Mouse (Mus musculus) macrophage (primary cell): ENCODE data around the gene 3110082I17Rik. TPM values are rescaled to one million over a fixed set of nuclear protein-coding genes. Genes with fewer than 3 reads are reported as not detected.

ENCODE experiments used
- H3K27ac ChIP-seq: fragments of 350-480 bp; formaldehyde crosslinking; 2 replicates; pipeline ENCODE4 v1.9.0; 2021
- H3K36me3 ChIP-seq: fragments of 350-480 bp; formaldehyde crosslinking; 2 replicates; pipeline ENCODE4 v1.9.0; 2021; ENCODE audit errors: inconsistent target
- H3K4me3 ChIP-seq: fragments of 350-480 bp; formaldehyde crosslinking; 2 replicates; pipeline ENCODE4 v1.9.0; 2021; ENCODE audit errors: inconsistent target
- H3K79me2 ChIP-seq: fragments of 350-480 bp; formaldehyde crosslinking; 2 replicates; pipeline ENCODE4 v1.9.0; 2021; ENCODE audit errors: inconsistent target
- WGBS: methylation state at CpG from one replicate; pipeline ENCODE4 v1.1.7; 2026; ENCODE audit warnings: inconsistent platforms; ENCODE audit not compliant: missing documents; 5-methylcytosine and 5-hydroxymethylcytosine counted together
- polyA plus RNA-seq: library from polyadenylated mRNA; stranded (reverse); fragments of 250-400 nt; gene quantifications from 3 replicates; pipeline ENCODE4 v1.2.4, GENCODE M21; 2018; ENCODE audit warnings: inconsistent platforms

The 3110082I17Rik gene
- polyA plus RNA-seq, 1 experiment from 2014 or later: 24.1 TPM

GRCm38 (mm10) chr5:139440926-139441725 is 19.2 kb downstream of the 3110082I17Rik start:
- Histone ChIP-seq H3K79me2 (no peaks in the 10 kb centered on the region; the same call in 1 of the 2 replicates), H3K27ac (no peak overlapping the region), H3K4me3 (no peak overlapping the region), H3K36me3 (no peaks in the 10 kb centered on the region)
- 91% methylated on average over 8 of the region's 11 CpGs for WGBS

GRCm38 (mm10) chr5:139440451-139440850 is 19.9 kb downstream of the 3110082I17Rik start:
- no peaks in the 10 kb centered on the region; the same call in 1 of the 2 replicates for H3K79me2 ChIP-seq
- H3K4me3 ChIP-seq: no peak overlapping the region
- H3K27ac ChIP-seq: no peak overlapping the region
- WGBS: 85% methylated on average over 5 of the region's 5 CpGs
- no peaks in the 10 kb centered on the region for H3K36me3 ChIP-seq

GRCm38 (mm10) chr5:139438440-139438839 is 21.9 kb downstream of the 3110082I17Rik start:
- 79% methylated on average over 12 of the region's 12 CpGs for WGBS
- peak overlapping the region; percentile 82 for H3K27ac ChIP-seq
- H3K79me2 ChIP-seq: no peaks in the 10 kb centered on the region; the same call in 1 of the 2 replicates
- H3K36me3 ChIP-seq: no peaks in the 10 kb centered on the region
- H3K4me3 ChIP-seq: no peak overlapping the region

GRCm38 (mm10) chr5:139437769-139438168 is 22.6 kb downstream of the 3110082I17Rik start:
- Histone ChIP-seq H3K4me3 (no peak overlapping the region), H3K27ac (peak overlapping the region; percentile 82), H3K36me3 (no peaks in the 10 kb centered on the region), H3K79me2 (no peaks in the 10 kb centered on the region; the same call in 1 of the 2 replicates)
- 46% methylated on average over 3 of the region's 4 CpGs for WGBS

- Histone ChIP-seq H3K36me3 (no peaks in the 10 kb centered on the region), H3K79me2 (no peaks in the 10 kb centered on the region; the same call in 1 of the 2 replicates), H3K4me3 (no peak overlapping the region), H3K27ac (no peak overlapping the region)
- 90% methylated on average over 8 of the region's 8 CpGs for WGBS
Measured at GRCm38 (mm10) chr5:139434940-139435339, 25.4 kb downstream of the 3110082I17Rik start.

- H3K79me2 ChIP-seq: no peaks in the 10 kb centered on the region; the same call in 1 of the 2 replicates
- WGBS: 94% methylated on average over 9 of the region's 9 CpGs
- no peak overlapping the region for H3K27ac ChIP-seq
- H3K4me3 ChIP-seq: no peak overlapping the region
- no peaks in the 10 kb centered on the region for H3K36me3 ChIP-seq
Measured at GRCm38 (mm10) chr5:139433842-139434568, 26.3 kb downstream of the 3110082I17Rik start.

- no peaks in the 10 kb centered on the region for H3K79me2 ChIP-seq
- H3K27ac ChIP-seq: no peak overlapping the region
- H3K36me3 ChIP-seq: no peaks in the 10 kb centered on the region
- 78% methylated on average over 6 of the region's 7 CpGs for WGBS
- no peak overlapping the region for H3K4me3 ChIP-seq
Measured at GRCm38 (mm10) chr5:139432747-139433508, 27.4 kb downstream of the 3110082I17Rik start.

GRCm38 (mm10) chr5:139432333-139432732 is 28.0 kb downstream of the 3110082I17Rik start:
- no peaks in the 10 kb centered on the region for H3K36me3 ChIP-seq
- 94% methylated on average over 6 of the region's 6 CpGs for WGBS

GRCm38 (mm10) chr5:139429818-139430341 is 30.4 kb downstream of the 3110082I17Rik start:
- no peak overlapping the region for H3K27ac ChIP-seq
- no peaks in the 10 kb centered on the region for H3K79me2 ChIP-seq
- 59% methylated on average over 8 of the region's 12 CpGs for WGBS

More at GRCm38 (mm10) chr5:139432333-139432732, 28.0 kb downstream of the 3110082I17Rik start:
- Histone ChIP-seq H3K79me2 (no peaks in the 10 kb centered on the region), H3K27ac (no peak overlapping the region), H3K4me3 (no peak overlapping the region)

GRCm38 (mm10) chr5:139427989-139428388 is 32.3 kb downstream of the 3110082I17Rik start:
- no peak overlapping the region for H3K27ac ChIP-seq
- no peaks in the 10 kb centered on the region for H3K79me2 ChIP-seq
- no peaks in the 10 kb centered on the region for H3K36me3 ChIP-seq
- no peak overlapping the region for H3K4me3 ChIP-seq
- 84% methylated on average over 9 of the region's 9 CpGs for WGBS

More at GRCm38 (mm10) chr5:139429818-139430341, 30.4 kb downstream of the 3110082I17Rik start:
- Histone ChIP-seq H3K36me3 (no peaks in the 10 kb centered on the region), H3K4me3 (no peak overlapping the region)

- Histone ChIP-seq H3K4me3 (no peak overlapping the region), H3K27ac (no peak overlapping the region), H3K36me3 (no peaks in the 10 kb centered on the region), H3K79me2 (no peaks in the 10 kb centered on the region)
- whole genome bisulfite sequencing: 97% methylated on average over 9 of the region's 9 CpGs
Measured at GRCm38 (mm10) chr5:139427001-139427400, 33.3 kb downstream of the 3110082I17Rik start.

GRCm38 (mm10) chr5:139425198-139425597 is 35.1 kb downstream of the 3110082I17Rik start:
- H3K36me3 ChIP-seq: no peaks in the 10 kb centered on the region
- H3K4me3 ChIP-seq: no peak overlapping the region
- H3K79me2 ChIP-seq: no peaks in the 10 kb centered on the region
- 95% methylated on average over 8 of the region's 9 CpGs for WGBS
- H3K27ac ChIP-seq: no peak overlapping the region

- H3K36me3 ChIP-seq: no peaks in the 10 kb centered on the region
- H3K27ac ChIP-seq: no peak within 1 kb of the TSS
- 95% methylated on average over 19 of the region's 21 CpGs for WGBS
- H3K4me3 ChIP-seq: no peak within 1 kb of the TSS
- no peaks in the 10 kb centered on the region for H3K79me2 ChIP-seq
Measured at GRCm38 (mm10) chr5:139423026-139423865, 37.1 kb downstream of the 3110082I17Rik start, which contains the start of gene Gper1. TSS of gene Gper1 (plus strand) at chr5:139423151.
